Mouse (Mus musculus) embryonic facial prominence, embryonic 13.5 days (tissue): ENCODE measurements around the gene Zfyve19. TPM values are rescaled to one million over a fixed set of nuclear protein-coding genes. Genes with fewer than 3 reads are reported as not detected.

Experiments used
- ATAC-seq: fragments of 200-750 bp; cut with Nextera tagmentation; 2 replicates; pipeline ENCODE4 v1.8.0; 2017; ENCODE audit warnings: low read depth; ENCODE audit not compliant: insufficient number of reproducible peaks, insufficient read depth, low FRiP score, low TSS enrichment
- H3K27ac ChIP-seq: fragments of 300-500 bp; sonication (generic); 2 replicates; pipeline ENCODE4 v1.5.1; 2015; ENCODE audit warnings: moderate library complexity, mild to moderate bottlenecking, inconsistent platforms
- H3K27me3 ChIP-seq: fragments of 300-500 bp; sonication (generic); 2 replicates; pipeline ENCODE4 v1.6.1; 2015; ENCODE audit warnings: mild to moderate bottlenecking, inconsistent platforms
- H3K36me3 ChIP-seq: fragments of 300-500 bp; sonication (generic); 2 replicates; pipeline ENCODE4 v1.6.1; 2015; ENCODE audit warnings: mild to moderate bottlenecking, inconsistent platforms
- H3K4me1 ChIP-seq: fragments of 300-500 bp; sonication (generic); 2 replicates; pipeline ENCODE4 v1.6.1; 2015; ENCODE audit warnings: inconsistent platforms
- H3K4me2 ChIP-seq: fragments of 300-500 bp; sonication (generic); 2 replicates; pipeline ENCODE4 v1.6.1; 2015; ENCODE audit warnings: moderate library complexity, mild to moderate bottlenecking, inconsistent platforms
- H3K4me3 ChIP-seq: fragments of 300-500 bp; sonication (generic); 2 replicates; pipeline ENCODE4 v1.5.1; 2015; ENCODE audit warnings: mild to moderate bottlenecking, inconsistent platforms
- H3K9ac ChIP-seq: fragments of 300-500 bp; sonication (generic); 2 replicates; pipeline ENCODE4 v1.6.1; 2015; ENCODE audit warnings: mild to moderate bottlenecking, inconsistent platforms
- H3K9me3 ChIP-seq: fragments of 300-500 bp; sonication (generic); 2 replicates; pipeline ENCODE4 v1.6.1; 2016; ENCODE audit warnings: inconsistent platforms
- whole genome bisulfite sequencing: fragments of 180-500 bp; shearing (Covaris S2); methylation state at CpG from one replicate; pipeline ENCODE4 v1.1.7; 2015; ENCODE audit warnings: mixed read lengths; 5-methylcytosine and 5-hydroxymethylcytosine counted together
- polyA plus RNA-seq: library from polyadenylated mRNA; unstranded; fragments of >200 nt; fragmentation: Nextera tagmentation; extraction: Ambion mirVana; gene quantifications from 2 replicates; pipeline ENCODE4 v1.2.1, GENCODE M21; 2015

Gene Zfyve19
- polyA plus RNA-seq, 1 experiment from 2014 or later: 51.3 TPM

DNA sequence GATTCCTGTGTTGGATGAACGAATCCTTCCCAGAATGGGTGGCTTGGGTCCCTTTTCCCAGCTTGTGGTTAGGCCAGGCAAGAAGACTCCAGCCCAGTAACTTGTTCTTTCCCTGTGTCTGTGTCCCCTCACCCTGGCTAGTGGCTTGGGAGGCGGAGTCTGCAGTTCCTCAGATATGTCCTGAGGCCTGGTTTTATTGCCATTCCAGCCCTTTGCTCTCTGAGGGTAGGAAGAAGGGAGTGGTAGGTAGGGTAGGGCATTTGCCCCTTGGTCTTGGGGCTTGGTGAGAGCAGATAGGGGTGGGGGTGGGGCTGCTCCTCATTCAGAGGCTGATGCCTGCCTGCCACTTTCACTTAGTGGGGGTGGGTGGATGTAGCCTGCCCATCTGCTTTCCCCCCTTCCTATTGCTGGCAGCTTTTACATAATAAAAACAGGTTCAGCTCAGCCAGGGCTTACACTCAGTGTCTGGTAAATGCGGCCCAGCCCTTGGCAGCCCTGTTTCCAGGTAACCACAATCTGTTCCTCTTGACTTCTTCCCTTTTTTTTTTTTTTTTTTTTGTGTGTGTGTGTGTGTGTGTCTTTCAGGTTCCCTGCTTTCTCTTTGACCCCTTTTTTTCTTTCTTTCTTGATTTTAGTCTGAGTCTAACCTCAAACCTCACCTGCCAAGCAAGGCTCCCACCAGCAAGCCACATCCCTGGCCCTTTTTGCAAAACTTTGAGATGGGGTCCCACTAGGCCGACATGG, 31.8 kb downstream of the Zfyve19 start:
- no peak for ATAC-seq
- Histone ChIP-seq H3K4me2 (no peak overlapping the region), H3K4me1 (peaks cover 13% of the 10 kb centered on the region), H3K27me3 (peaks cover 55% of the 10 kb centered on the region), H3K27ac (no peak overlapping the region), H3K4me3 (no peak overlapping the region), H3K36me3 (no peaks in the 10 kb centered on the region), H3K9me3 (no peaks in the 10 kb centered on the region), H3K9ac (no peak overlapping the region)
- WGBS: 60% methylated on average over 4 of the region's 4 CpGs

GRCm38 (mm10) chr2:119240819-119241186, 32.4 kb downstream of the Zfyve19 start:
- Histone ChIP-seq H3K9me3 (no peaks in the 10 kb centered on the region), H3K9ac (no peak overlapping the region), H3K27me3 (peaks cover 50% of the 10 kb centered on the region), H3K4me2 (no peak overlapping the region), H3K4me1 (peaks cover 13% of the 10 kb centered on the region), H3K4me3 (no peak overlapping the region), H3K27ac (no peak overlapping the region), H3K36me3 (no peaks in the 10 kb centered on the region)
- no peak for ATAC-seq
- WGBS: 86% methylated on average over 4 of the region's 4 CpGs

DNA sequence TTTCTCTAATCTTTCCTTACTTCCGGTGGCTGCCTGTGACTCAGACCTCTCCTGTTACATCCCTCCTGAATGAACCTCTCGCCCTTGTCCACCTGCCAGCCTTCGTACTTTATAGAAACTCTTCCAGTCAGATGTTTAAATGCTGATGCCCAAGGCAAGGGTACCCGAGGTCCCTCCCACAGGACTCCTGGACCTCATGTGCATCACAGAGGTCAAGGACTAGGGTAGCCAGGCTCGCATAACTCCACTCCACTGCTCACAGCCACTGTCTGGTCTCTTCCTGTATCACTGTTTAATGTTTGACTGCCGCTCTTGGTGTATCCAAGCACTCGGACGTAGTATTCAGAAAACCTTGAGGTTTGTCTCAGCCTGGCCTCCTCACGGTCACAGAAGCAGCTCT, 34.1 kb downstream of the Zfyve19 start:
- H3K27ac ChIP-seq: no peak overlapping the region
- H3K27me3 ChIP-seq: peaks cover 32% of the 10 kb centered on the region
- no peaks in the 10 kb centered on the region for H3K36me3 ChIP-seq
- ATAC-seq: no peak
- H3K9me3 ChIP-seq: no peaks in the 10 kb centered on the region
- H3K4me3 ChIP-seq: no peak overlapping the region
- no peak overlapping the region for H3K9ac ChIP-seq
- H3K4me1 ChIP-seq: peaks cover 4% of the 10 kb centered on the region; the same call in 1 of the 2 replicates
- WGBS: 77% methylated on average over 9 of the region's 9 CpGs
- no peak overlapping the region for H3K4me2 ChIP-seq

DNA sequence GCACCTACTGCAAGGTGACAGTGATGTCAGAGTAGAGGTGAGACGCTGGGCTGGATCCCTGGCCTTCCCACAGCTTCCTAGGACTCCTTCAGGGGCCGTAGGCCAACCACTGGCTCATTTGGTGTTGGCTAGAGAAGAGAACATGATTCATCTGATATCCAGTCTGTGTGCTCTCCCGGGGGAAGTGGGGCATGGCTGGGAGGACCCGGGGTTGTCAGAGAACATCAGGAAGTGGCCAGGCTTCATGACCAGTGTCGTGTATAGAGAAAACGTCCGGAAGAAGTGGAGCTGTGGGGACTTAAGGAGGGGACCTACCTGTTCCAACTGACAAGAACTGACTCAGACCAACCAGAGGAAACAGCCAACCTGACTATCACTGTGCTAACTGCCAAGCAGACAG, 36.8 kb downstream of the Zfyve19 start:
- H3K9me3 ChIP-seq: no peaks in the 10 kb centered on the region
- WGBS: 85% methylated on average over 7 of the region's 7 CpGs
- no peak for ATAC-seq
- H3K4me1 ChIP-seq: no peaks in the 10 kb centered on the region
- no peaks in the 10 kb centered on the region for H3K36me3 ChIP-seq
- no peak overlapping the region for H3K9ac ChIP-seq
- H3K27me3 ChIP-seq: peaks cover 8% of the 10 kb centered on the region
- no peak overlapping the region for H3K4me2 ChIP-seq
- H3K27ac ChIP-seq: no peak overlapping the region
- H3K4me3 ChIP-seq: no peak overlapping the region

DNA sequence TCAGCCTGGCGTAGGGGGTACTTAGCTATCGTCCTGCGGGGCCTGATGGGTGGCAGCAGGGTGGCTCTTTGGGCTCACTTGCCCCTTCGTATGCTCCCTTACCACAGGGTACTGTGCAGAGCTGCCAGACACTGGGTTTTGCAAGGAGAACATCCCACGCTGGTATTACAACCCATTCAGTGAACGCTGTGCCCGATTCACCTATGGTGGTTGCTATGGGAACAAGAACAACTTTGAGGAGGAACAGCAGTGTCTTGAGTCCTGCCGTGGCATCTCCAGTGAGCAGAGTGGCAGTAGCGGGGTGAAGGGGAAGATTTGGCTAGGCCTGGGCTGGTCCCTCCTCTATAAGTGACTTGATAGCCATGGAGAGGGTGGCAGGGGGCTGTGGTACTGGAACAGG, 39.5 kb downstream of the Zfyve19 start:
- 88% methylated on average over 9 of the region's 9 CpGs for WGBS
- Histone ChIP-seq H3K4me2 (no peak overlapping the region), H3K4me3 (no peak overlapping the region), H3K27me3 (peaks cover 2% of the 10 kb centered on the region; the same call in 1 of the 2 replicates), H3K4me1 (no peaks in the 10 kb centered on the region), H3K27ac (no peak overlapping the region), H3K36me3 (no peaks in the 10 kb centered on the region), H3K9me3 (no peaks in the 10 kb centered on the region), H3K9ac (no peak overlapping the region)
- no peak for ATAC-seq

DNA sequence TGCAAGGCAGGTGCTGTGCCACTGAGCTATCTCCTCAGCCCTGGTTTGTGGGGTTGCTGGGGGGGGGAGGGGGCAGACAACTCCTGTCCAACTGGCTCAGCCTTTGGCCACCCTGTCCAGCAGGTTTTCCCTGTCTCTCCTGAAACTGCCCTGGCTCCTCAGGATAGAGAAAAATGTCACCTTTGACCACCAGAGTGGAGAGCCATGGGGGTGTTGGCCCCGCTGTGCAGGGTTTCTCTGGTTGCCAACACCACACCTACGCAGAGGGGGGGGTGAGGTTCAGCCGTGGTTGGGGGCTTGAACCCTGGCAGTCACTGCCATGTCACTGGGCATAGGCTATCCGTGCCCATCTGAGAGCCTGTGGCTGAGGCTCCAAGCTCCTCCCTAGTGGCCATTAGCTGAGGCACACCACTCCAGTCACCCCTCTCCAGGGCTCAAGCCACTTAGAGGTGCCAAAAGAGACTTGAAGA, 41.2 kb downstream of the Zfyve19 start:
- no peak overlapping the region for H3K9ac ChIP-seq
- no peaks in the 10 kb centered on the region for H3K36me3 ChIP-seq
- no peak overlapping the region for H3K27ac ChIP-seq
- H3K4me2 ChIP-seq: no peak overlapping the region
- no peaks in the 10 kb centered on the region for H3K9me3 ChIP-seq
- no peaks in the 10 kb centered on the region for H3K4me1 ChIP-seq
- no peak overlapping the region for H3K4me3 ChIP-seq
- 63% methylated on average over 4 of the region's 4 CpGs for WGBS
- H3K27me3 ChIP-seq: peaks cover 13% of the 10 kb centered on the region
- ATAC-seq: no peak

DNA sequence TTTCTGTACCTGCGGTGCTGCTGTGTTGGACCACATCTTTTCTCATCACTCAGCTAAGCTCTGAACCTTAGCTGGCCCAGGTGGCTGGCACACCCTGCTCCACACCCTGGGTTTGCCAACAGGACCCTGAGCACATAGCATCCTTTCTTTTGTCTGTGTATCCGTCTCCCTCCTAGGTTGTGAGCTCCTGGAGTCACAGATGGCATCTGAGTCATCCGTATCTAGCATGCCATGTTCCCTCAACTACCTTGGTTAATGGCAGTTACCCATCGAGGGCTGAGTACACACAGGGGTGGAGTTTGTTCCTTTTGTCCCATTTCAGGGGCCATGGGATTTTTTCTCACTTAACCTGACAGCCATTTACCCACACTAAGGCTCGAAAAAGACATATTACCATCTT, 42.0 kb downstream of the Zfyve19 start:
- Histone ChIP-seq H3K27me3 (peaks cover 20% of the 10 kb centered on the region), H3K27ac (no peak overlapping the region), H3K36me3 (no peaks in the 10 kb centered on the region), H3K4me3 (no peak overlapping the region), H3K4me1 (no peaks in the 10 kb centered on the region), H3K9ac (no peak overlapping the region), H3K9me3 (no peaks in the 10 kb centered on the region), H3K4me2 (no peak overlapping the region)
- no peak for ATAC-seq
- 65% methylated on average over 5 of the region's 5 CpGs for WGBS

DNA sequence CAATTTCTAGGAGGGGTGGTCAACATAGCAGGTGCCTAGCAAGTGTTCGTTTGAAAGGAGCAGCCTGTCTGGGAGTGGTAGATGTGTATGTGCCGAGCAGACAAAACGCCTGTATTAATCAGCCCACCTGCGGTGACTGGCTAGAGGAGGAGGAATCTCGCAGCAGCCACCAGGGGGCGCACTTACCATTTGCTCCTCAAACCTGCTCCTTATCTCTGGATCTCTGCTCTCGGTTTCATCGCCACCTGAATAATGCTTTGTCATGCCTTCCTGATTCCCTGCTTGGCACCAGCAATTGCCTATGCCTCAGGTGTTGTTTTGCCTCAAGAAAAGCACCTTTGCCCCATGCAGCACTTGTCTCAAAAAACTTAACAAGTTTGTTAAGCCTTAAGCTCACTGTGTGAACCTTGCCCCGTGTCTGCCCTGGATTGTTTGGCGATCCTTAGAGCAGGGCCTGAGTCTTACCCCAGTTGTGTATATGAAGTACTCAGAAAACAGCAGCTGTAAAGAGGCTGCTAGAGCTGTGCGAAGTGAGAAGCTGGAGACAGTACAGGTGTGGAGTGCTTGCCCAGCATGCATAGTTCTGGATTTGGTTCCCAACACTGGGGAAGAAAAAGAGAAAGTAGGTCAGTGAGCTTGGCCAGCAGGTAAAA, 42.5 kb downstream of the Zfyve19 start:
- no peaks in the 10 kb centered on the region for H3K36me3 ChIP-seq
- 14% methylated on average over 11 of the region's 11 CpGs for WGBS
- H3K4me3 ChIP-seq: no peak overlapping the region
- H3K27ac ChIP-seq: no peak overlapping the region
- peak overlapping the region; percentile 29; the same call in 1 of the 2 replicates for H3K4me2 ChIP-seq
- peaks cover 23% of the 10 kb centered on the region for H3K27me3 ChIP-seq
- no peak overlapping the region for H3K9ac ChIP-seq
- H3K9me3 ChIP-seq: no peaks in the 10 kb centered on the region
- no peaks in the 10 kb centered on the region for H3K4me1 ChIP-seq
- no peak for ATAC-seq

DNA sequence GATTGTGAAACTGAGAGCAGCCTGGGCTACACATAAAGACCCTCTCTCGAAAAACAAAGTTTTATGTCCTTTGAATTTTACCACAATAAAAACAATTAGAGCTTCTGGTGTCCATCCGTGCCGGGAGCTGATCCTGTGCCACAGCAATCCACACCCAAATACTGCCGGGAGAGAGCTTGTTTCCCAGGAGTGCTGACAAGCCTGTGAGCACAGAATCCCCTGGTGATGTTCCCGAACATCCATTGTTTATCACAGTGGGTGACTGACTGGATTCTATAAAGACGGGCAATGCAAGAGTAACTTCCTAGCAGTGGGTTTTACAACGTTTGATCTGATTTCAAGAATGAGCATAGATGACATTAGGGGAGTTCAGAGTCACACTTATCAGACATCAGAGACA, 46.6 kb downstream of the Zfyve19 start:
- H3K9ac ChIP-seq: no peak overlapping the region

GRCm38 (mm10) chr2:119260518-119260917, 52.1 kb downstream of the Zfyve19 start:
- Histone ChIP-seq H3K27me3 (peaks cover 1% of the 10 kb centered on the region), H3K36me3 (no peaks in the 10 kb centered on the region), H3K9ac (no peak overlapping the region), H3K27ac (no peak overlapping the region), H3K4me3 (no peak overlapping the region), H3K4me2 (no peak overlapping the region), H3K9me3 (no peaks in the 10 kb centered on the region), H3K4me1 (peaks cover 7% of the 10 kb centered on the region)
- WGBS: 67% methylated on average over 1 of the region's 1 CpGs
- no peak for ATAC-seq

More for the DNA sequence above, 46.6 kb downstream of the Zfyve19 start:
- no peak for ATAC-seq
- Histone ChIP-seq H3K4me1 (no peaks in the 10 kb centered on the region), H3K36me3 (no peaks in the 10 kb centered on the region), H3K4me2 (no peak overlapping the region), H3K9me3 (no peaks in the 10 kb centered on the region), H3K27ac (no peak overlapping the region), H3K4me3 (no peak overlapping the region), H3K27me3 (peaks cover 23% of the 10 kb centered on the region)
- WGBS: 12% methylated on average over 7 of the region's 7 CpGs

- Histone ChIP-seq H3K36me3 (no peaks in the 10 kb centered on the region), H3K27me3 (no peaks in the 10 kb centered on the region), H3K4me3 (no peak overlapping the region), H3K9ac (no peak overlapping the region), H3K9me3 (no peaks in the 10 kb centered on the region), H3K27ac (no peak overlapping the region), H3K4me1 (peaks cover 7% of the 10 kb centered on the region), H3K4me2 (no peak overlapping the region)
- WGBS: 56% methylated on average over 2 of the region's 2 CpGs
- ATAC-seq: no peak
These were observed 52.9 kb downstream of the Zfyve19 start for GRCm38 (mm10) chr2:119261326-119261725.

- Histone ChIP-seq H3K9ac (0 out of 2 replicates have a peak overlapping the region, but pooled peaks have one; percentile 22), H3K9me3 (no peaks in the 10 kb centered on the region), H3K4me2 (peak overlapping the region; percentile 43), H3K4me1 (peaks cover 7% of the 10 kb centered on the region), H3K36me3 (no peaks in the 10 kb centered on the region), H3K27ac (peak overlapping the region; percentile 51), H3K27me3 (no peaks in the 10 kb centered on the region), H3K4me3 (0 out of 2 replicates have a peak overlapping the region, but pooled peaks have one; percentile 3)
- ATAC-seq: peak; percentile 79
- 12% methylated on average over 8 of the region's 8 CpGs for WGBS
These were observed 54.6 kb downstream of the Zfyve19 start for GRCm38 (mm10) chr2:119262978-119263377.
